Mouse (Mus musculus): Measurements from ENCODE around the gene Myo1b. TPM values are rescaled to one million over a fixed set of nuclear protein-coding genes. Genes with fewer than 3 reads are reported as not detected.

Myo1b gene
- 2.8 and 2.9 TPM in 2 replicates for polyA plus RNA-seq (2021; fragmentation: Nextera tagmentation)
- long read RNA-seq, experiment 1, full-length matches to known transcripts, result 2 of 11 reads
- long read RNA-seq, experiment 1, partial matches to known transcripts, result 7 of 11 reads
- long read RNA-seq, experiment 1, other reads (novel, unspliced or antisense), result 2 of 11 reads
- long read RNA-seq, experiment 2, full-length matches to known transcripts, result 48 of 70 reads
- long read RNA-seq, experiment 2, partial matches to known transcripts, result 11 of 70 reads
- long read RNA-seq, experiment 2, other reads (novel, unspliced or antisense), result 11 of 70 reads

GRCm38 (mm10) chr1:51915576-51916156 is at the start of gene Myo1b:
Gene Myo1b (minus strand): TSS chr1:51916071.

Other genes starting within 250 kb of the Myo1b start
- 0.10 and 0.26 TPM in 2 replicates for gene Stat4, start 71.1 kb upstream of the Myo1b start, polyA plus RNA-seq (2021; fragmentation: Nextera tagmentation)
- 10.4 and 16.6 TPM in 2 replicates for gene Stat1, start 203.4 kb upstream of the Myo1b start, polyA plus RNA-seq (2021; fragmentation: Nextera tagmentation)

Measured in layer of hippocampus, adult 6 months (tissue).